Mouse (Mus musculus) embryo, embryonic 10.5 days (tissue): ENCODE results near the gene Ubash3b.

ENCODE experiments used
- DNase-seq: peaks from one replicate; pipeline ENCODE4 v3.0.0-alpha.2; 2015; ENCODE audit warnings: low spot score

The Ubash3b gene

DNA sequence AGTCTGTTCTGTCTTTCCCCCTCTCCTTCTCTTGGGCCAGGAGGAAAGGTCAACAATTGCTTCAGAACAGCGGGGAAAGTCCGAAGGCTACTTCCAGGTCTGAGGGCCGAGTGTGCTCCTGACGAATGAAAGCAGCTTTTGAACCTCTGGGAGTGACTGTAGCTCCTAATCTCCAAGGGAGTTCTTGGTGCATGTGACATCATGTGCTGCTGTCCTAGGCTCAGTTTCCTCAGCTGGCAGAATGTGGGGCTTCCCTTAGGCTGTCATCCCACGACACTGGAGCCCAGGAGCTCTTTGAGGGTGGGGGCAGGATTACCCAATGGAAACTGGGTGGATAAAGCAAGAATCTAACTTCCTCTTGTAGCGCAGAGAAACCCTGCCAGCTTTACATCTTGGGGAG is at the start of gene Ubash3b:
Gene Ubash3b (minus strand): TSS at position 285 of the 400 bp plus-strand sequence.
- no peak for DNase-seq

DNA sequence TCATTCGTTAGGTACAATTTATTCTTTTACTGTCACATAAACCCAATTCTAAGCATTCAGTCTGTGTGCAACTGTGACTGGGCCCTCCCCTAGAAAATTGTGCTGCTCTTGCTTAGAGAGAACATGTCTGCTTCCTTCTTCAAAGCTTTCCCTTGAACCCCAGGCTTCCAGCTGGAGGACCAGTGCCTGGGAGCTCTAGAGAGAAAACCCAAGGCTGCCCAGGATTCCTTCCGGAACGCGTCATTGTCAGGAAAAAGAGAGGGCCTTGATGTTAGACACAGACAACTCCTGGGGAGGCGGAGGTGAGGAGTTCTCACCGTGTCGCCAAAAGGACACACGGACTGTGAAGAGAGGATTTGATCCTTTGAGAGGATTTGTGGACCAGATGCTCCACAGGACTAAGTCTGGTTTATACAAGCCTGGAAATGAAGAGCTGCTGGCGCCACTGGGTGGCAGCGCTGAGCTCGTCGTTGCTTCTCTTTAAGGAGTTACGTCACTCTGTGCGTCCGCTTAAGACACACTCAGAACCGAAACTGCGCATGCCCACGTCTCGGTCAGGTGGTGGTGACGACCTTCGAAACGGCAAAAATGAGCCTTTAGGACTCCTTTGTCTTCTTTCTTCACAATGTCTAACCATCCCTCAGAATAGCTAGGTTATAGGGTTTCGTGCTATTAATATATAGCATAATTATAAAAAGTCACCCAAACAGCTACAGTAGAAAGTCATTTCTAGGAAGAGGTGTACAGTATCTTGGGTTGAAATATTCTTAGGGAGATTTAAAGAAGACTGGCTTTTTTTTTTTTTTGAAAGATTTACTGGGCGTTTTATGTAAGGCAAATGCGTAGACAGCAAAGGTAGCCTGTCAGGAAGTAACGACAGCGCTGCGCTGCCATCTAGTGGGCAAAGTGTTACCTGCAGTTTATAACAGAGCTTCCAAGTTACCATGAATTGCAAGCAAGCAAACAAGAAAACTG is 45.9 kb upstream of the Ubash3b start:
- peak; percentile 98 for DNase-seq

DNA sequence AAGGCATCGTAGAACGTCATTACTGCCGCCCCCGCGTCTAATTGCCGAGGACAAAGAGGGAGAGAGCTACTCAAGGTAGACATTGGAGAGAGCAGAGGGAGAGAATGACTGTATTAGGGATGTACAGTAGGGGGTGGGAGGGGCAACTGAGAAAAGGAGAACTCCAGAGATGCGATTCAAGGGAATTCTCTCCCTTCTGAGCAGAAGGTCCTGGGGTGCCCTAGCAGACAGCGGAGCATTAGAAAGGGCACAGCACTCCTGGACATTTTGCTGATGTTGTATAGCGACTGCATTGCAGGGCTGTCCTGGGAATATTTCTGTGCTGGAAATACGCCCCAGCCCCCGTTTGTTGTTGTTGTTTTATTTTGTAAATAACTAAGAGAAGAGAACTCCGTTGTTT is 45.2 kb upstream of the Ubash3b start:
- no peak for DNase-seq

DNA sequence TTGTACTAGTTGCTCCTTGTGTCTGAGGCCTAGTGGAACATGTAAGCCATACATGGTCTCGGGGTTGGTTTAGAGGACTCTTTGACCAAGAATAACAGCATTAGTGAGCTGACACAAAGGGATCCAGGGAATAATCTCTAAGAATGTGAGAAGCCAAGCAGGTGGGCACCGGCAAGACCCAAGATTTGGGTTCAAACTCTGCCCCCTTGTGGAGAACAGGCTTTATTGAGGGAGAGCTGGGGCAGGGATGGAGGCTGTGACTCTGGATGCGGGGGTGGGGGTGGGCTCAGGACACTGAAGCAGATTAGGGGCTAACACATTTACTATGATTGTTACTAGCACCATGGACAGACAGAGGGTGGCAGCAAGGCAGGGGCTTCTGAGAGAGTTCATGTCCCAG is 43.8 kb upstream of the Ubash3b start:
- DNase-seq: no peak

DNA sequence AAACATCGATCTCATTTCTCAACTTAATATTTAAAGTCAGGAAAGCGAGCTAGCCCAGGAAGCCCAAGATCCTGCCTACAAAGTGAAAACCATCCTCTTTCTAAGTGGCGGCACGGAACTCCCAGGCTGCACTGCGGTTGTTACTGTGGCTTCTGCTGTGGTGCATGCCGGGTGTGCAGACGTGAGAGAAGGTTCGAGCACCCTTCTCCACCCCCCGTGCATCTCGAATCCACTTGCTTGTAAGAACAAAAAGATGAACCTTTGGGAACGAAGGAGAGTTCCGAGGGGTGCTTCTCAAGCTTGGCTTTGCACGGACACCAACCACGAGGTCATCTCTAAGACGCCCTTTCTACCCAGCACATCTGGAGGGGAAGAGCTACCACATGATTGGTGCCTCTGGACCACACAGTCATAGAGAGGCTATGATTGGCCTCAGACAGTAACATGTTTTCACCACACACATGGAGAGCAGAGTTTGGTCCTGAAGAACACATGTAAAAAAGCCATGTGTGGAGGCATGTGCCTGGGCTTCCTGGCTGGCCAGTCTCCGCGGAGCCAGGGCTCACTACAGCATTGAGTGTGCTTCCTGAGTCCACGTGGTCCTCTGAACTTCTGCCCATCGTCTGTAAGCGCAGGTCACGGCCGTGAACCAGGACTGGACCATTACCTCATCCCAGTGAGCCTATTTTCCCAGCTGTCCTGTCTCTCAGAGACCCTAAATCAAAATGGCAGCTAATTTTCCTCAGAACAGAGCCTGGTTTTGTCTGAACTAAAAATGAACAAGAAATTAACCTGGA is 38.2 kb upstream of the Ubash3b start:
- peak; percentile 28 for DNase-seq

DNA sequence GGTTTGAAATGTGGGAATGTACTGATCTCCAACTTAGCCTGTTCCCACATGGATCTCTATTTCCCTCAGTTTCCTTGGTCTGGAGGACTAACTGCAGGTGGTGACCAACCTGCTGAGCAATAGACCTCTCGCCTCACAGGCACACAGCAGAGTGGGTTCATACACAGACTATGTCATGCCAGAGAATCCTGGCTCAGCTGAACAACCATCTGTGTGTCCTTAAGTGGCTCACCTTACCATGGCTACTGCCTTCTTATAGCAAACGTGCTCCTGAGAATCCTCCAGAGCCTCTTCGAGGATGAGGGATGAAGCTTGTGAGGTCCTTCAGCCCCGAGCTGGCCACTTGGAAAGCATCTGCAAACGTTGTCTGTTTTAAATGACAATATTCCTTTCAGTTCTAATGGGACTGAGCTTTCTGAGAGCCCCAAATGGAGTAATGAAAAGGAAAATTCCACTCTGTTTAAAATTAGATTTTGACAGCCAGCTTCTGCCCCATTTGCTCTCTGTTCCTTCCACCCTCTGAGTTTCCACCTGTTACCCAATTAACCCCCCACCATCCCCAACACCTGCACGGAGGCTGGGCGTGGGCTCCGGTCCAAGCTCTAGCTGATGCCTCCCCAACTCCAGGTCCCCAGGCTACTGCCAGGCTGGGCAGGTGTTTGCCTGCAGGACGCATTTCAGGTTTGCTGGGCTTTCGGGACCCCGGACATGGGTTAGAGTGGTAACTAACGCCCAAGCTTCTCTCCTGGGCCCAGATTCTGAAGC is 37.2 kb upstream of the Ubash3b start:
- DNase-seq: no peak

DNA sequence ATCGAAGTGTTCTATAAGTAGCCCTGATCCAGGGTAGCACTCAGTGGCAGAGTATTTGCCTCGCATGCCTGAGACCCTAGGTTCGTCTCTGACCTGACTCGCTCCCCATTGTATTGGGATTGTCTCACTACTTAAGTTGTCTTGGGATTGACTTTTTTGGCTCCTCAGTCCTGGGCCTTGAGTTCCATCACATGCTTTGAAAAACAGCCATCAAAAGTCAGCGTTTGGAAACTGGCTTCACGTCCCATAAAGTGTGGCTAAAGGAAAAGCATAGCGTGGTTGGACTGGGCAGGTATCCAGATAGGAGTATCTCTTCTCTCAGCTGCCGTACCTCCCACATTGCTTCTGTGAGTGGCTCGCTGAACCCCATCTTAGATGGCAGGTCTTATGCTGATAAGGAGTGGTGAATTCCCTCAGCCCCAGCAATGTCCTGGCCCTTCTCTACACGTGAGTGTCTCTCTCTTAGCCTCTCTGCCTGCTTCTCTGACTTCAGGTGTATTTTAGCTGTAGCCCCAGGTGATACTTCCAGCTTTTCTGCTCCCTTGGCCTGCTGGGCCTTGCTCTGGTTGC is 34.3 kb upstream of the Ubash3b start:
- no peak for DNase-seq

DNA sequence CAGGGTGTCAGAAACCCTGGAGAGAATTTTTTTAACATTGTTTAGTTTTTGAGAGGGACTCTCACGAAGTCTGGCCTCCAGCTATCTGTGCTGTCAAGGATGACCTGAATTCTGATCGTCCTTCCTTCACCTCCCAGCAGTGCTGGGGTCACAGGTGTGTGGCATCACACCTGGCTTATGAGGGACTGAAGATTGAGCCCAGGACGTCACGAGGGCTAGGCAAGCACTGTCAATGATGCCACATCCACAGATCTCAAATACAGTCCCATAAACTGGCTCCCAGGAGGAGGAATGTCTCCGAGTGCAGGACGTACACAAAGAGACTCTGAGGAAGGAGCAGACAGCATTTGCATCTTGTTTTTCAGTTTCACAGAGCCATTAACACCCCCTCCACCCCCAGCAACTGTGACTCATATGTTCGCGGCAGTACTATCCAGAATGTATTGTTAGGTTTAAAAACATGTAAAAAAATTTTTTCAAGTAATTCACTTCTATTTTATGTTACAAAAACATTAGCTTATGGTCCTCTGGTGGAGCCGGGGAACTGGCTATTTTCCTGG is 30.2 kb upstream of the Ubash3b start:
- no peak for DNase-seq

DNA sequence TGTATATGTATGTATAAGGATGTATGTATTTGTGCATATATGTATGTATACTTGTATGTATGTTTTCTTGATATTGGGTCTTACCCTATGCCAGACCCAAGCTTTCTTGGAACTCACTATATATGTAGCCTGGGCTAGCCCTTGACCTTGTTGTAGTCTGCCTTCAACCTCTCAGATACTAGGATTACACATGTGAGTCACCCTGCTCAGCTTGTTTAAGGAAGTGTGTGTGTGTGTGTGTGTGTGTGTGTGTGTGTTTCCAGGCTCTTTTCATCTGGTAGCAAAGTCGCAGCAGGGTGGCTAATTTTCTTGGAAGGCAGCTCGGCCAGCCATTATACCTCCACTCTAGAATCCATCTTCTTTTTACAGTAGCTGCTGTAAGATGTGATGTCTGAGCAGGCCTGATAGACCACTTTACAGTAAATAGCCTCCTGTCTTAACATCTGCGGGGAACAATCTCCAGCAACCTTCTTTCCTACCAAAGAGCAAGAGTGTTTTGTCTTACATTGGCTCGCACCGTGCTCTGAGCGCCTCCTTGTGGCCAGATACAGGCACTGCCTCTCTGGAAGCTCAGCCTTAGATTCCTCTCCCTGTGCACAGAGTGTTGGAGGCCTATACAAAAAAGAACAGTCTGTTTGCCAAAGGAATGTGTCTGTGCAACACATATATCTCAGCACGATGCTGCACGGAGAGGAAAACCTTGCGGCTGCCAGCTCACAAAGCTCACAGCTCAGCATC is 29.4 kb upstream of the Ubash3b start:
- peak; percentile 92 for DNase-seq

DNA sequence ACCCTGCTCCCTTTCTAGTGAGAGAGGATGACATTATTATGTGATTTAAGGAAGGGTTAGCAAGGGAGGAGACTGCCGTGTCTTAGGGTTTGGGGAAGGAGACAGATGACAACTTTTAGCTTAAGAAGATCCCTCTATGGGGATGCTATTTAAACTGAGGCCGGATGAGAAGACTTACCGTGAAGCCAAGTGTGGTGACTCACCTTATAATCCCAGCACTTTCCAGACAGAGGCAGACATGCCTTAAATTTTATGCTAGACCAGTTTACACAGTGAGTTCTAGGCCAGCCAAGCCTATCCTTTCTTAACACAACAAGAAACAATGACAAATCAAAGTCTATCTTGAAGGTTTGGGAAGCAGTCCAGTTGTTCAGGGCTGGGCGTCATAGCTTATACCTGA is 26.4 kb upstream of the Ubash3b start:
- no peak for DNase-seq

DNA sequence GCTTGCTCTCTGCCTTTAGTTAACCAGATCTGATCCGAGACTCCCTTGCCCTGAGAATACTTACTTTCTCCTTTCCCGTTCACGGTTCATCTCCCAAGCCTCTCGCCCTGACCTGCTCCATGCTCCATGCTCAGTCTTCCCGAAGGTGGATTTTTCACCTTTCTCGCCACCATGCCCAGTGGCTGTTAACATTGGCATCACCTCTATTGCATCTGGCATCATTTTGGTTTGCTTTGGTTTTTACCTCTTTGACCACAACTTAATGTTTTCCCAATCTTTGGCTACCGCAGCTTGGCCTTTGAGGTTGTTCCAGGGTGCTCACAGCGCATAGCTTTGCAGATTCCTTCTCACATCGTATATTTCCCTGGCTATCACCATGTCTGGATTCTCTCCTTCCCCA is 26.0 kb upstream of the Ubash3b start:
- DNase-seq: no peak

DNA sequence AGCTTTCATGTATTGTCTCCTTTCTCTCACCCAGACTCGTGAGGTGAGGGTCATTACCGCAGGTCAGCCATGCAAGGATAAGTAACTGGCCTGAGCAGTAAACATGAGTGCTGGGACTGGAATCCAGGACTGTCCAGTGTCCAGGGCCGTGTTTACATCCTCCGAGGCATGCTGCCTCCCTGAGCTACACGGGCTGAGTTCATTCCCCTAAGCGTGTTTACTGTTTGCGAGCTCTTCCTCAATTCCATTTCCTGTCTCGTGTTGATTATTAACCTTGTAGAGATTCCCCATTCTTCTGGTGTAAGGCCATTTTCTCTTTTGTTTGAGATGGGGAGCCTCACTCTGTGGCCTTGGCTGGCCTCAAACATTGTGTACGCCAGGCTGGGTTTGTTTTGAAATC is 23.8 kb upstream of the Ubash3b start:
- DNase-seq: no peak

DNA sequence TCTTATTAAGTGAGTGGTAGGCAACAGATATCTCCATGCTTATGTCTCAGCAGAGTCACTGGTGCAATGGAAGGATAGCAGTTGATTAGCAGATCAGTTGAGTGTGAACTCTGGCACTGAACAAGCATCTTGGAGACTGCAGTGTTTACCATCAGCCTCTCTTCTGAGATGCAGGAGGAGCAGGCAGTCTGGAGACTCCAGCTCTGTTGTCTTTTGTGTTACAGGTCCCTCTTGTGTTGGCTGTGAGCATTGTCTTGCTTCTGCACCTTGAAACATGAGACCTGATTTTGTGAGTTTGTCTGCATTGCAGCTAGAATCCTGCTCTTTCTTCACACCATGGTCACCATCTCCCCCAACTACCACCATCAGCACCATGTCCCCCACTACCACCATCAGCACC is 21.1 kb upstream of the Ubash3b start:
- peak; percentile 73 for DNase-seq

DNA sequence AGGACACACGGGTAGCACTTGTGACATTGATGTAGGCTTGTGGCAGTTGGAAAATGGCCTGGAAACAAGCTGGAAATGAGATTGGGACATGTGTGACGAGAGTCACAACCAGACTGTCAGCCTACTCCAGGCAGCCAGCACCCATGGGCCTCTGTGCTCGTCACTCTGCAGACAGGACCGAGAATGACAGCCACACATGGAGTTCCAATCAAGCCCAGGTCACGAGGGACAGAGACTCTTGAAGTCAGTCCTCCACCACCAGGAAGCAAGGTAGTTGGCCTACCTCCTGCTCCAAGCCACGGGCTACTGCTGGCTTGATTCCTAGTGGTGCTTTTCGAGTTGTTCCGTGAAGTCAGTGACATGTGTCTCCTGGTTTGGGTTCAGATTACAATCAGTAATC is 20.3 kb upstream of the Ubash3b start:
- no peak for DNase-seq

DNA sequence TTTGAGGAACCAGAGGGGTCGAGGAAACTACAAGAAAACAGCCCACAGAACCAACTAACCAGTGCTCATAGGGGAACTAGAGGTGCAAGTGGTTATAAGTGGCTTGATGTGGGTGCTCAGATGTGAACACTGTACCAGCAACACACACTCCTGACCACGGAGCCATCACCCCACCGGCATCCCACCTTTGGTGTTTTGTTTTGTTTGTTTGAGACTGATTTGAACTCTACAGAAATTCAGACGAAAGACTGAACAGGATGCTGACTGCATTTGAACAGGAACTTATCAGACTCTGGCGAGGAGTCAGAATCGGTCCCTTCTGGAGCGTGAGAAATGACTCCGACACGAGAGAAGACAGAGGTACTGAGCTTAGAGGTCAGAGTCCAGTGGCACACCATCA is 19.9 kb upstream of the Ubash3b start:
- no peak for DNase-seq

DNA sequence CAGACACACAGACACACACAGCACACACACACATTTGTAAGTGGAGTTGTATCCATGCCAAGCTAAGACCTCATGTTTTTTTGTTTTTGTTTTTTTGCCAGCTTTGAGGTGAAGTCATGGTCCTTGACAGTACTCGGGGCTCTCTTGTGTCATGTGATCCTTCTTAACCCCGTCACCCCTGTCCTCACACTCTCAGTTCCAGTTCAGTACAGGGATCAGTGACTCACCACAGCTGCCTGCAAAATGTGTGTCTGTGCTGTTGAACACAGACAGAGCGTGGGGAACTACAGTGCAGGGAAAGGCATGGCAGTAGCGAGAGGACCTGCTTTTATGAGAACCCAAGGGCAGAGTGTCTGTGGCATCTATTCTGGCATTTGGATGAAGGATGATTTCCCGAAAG is 17.6 kb upstream of the Ubash3b start:
- DNase-seq: no peak

DNA sequence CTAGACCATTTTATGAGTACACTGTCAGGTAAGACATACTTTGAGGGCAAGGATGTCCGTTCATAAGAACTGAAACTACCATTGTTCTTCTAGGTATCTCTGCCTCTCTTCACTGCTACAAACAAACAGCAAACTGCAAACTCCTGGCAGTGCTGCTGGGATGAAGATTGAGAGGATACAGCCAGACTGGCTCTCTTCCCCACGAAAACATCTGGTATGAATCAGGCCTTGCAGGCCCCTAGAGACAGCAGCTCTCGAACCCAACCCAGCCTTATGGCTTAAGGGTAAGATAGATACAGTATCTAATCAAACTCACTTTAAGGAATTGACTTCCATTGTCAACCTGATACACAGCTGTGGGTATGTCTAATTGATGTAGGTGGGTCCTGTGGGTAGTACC is 11.7 kb upstream of the Ubash3b start:
- peak; percentile 32 for DNase-seq

DNA sequence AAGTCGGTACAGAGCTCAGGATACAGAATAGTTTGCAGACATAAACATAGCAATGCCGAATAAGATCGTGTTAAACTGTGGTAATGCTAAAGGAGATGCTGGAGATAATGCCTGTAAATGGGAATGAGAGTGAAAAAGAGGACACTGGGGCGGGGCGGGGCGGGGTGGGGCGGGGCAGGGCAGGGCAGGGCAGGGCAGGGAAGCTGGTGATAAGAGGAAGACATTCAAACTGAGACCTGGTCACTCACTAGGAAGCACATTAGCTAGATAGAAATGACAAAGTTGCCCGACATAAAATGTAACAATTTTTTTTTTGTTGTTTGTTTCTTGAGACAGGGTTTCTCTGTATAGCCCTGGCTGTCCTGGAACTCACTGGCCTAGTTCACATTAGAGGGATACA is 10.9 kb upstream of the Ubash3b start:
- DNase-seq: no peak

DNA sequence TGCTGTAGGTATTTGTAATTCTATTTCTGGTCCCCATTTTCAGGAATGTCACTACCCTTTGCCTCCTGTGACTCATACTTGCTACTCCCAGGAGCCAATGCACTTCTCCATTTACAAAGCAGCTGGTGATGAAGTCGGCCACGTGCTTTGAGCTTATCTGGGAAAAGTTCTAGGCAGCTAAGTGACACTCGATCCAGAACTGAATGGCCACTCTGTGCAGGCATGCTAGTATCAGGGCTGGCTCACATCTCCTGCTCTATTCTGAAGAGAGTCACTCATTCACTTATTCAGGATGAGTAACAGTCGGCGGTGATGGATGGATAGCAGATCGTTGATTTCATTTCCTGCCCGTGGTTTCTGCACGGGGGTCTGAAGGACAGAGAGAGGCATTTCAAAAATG is 8.5 kb upstream of the Ubash3b start:
- DNase-seq: no peak

DNA sequence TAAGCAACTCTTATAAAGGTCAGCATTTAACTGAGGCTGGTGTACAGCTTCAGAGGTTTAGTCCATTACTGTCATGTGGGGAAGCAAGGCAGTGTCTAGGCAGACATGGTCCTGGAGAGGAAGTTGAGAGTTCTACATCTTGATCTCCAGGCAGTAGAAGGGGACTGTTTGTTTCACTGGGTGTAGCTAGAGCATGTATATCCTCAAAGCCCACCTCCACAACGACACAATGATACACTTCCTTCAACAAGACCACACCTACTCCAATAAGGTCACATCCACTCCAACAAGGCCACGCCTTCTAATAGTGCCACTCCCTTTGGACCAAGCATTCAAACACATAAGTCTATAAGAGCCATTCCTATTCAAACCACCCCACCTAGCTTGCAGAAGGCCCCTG is 7.2 kb upstream of the Ubash3b start:
- no peak for DNase-seq

DNA sequence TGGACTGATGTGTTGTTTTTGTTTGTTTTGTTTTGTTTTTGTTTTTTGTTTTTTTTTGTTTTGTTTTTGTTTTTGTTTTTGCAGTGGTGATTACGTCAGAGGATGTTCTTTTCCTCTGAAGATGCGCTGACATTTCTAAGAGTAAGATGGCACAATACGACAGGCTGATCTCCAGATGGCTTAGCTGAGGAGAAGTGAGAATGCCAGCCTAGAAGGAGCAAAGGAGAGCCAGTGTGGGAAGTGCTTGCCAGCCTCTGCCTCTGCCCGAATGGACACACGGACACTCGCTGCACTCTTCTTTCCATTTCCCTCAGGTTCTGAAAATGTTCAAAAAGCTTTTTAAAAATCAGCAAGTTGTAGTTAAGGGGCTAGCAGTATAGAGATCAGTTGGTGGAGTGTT is 6.7 kb upstream of the Ubash3b start:
- no peak for DNase-seq
